Mouse (Mus musculus) bone marrow macrophage, adult 2 months (primary cell): ENCODE data around the gene Tpsb2.

Source experiments
- CTCF ChIP-seq: IDR thresholded peaks from 2 replicates; pipeline ENCODE4 v1.5.1; 2012; ENCODE audit warnings: low read depth, mild to moderate bottlenecking, low read length, moderate library complexity
- POLR2A ChIP-seq: IDR thresholded peaks from 2 replicates; pipeline ENCODE4 v1.6.1; 2012; ENCODE audit warnings: mild to moderate bottlenecking, low read depth, low read length, borderline replicate concordance

- TF ChIP-seq CTCF, result no peak
- TF ChIP-seq POLR2A, result no peak
These were observed 2.9 kb downstream of the Tpsb2 start, which contains the start of gene Tpsg1 for GRCm38 (mm10) chr17:25368973-25369372.
